Mouse (Mus musculus) right cerebral cortex, postnatal 14 days (tissue): ENCODE measurements around the gene Tcf15.
A peak's percentile ranks its signal among the peaks of the same experiment; 100 is the strongest.

Source experiments
- DNase-seq: peaks from one replicate; pipeline ENCODE4 v3.0.0; 2022

Gene Tcf15

DNA sequence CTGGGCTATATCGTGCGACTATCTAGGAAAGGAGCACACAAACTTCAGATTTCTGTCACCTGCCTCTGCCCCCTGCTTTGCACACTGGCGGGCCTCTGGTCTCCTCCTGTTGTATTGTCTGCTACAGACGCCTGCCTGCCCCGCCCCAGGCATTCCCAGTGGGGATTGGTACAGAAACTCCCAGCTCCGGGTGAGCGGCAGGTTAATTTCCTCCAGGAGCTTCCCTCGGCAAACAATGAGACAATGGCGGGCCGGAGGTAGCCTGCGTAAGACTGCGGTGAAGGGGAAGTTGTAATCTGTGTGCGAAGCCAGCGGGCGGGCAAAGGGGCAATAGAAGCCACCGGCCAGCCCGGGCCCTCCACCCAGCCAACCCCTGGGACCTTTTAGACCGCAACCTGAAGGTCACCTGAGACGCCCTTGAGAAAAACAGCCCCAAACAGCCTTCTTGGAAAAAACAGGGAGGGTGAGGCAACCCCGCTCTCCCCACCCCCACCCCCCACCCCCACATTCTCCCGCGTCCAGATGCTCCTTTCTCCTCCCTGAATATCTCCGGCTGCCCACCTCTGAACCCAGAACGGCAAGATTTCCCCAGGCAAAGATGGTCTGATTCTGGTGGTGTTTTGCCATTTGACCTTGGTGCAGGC, 33.9 kb downstream of the Tcf15 start:
- no peak for DNase-seq

DNA sequence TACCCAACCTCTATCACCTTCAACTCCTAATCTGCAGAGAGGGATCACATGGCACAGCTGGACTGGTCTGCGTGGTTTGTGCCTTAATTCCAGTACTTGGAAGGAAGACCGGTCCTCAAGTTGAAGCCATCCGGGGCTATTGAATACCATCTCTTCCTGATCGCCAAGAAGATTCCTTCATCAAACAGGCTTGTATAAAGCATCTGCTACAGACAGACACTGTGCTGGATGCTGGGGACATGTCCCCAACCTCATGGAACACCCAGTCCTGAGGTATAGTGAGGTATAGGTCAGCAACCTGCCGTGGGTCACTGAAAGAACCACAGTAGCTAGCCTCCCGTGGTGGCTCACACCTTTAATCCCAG, 34.4 kb downstream of the Tcf15 start:
- DNase-seq = no peak

DNA sequence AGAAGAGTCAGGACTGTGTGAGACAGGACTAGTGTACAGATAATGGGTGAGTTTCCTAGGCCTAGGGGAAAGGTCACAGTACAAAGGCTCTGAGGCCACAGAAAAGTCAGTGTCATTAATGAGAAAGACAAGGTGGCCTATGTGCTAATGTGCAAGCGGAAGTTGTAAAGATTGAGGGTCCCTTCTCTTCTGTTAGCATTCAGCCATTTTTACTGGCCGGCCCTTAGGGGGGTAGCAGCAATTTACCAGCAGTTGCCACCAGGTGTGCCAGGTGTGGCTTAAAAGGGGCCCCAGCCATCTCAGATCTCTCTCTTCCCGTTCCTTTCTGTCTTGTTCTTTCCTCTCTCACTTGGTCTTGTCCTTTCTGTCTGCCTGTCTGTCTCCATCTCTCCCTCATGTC, 35.0 kb downstream of the Tcf15 start:
- no peak for DNase-seq

DNA sequence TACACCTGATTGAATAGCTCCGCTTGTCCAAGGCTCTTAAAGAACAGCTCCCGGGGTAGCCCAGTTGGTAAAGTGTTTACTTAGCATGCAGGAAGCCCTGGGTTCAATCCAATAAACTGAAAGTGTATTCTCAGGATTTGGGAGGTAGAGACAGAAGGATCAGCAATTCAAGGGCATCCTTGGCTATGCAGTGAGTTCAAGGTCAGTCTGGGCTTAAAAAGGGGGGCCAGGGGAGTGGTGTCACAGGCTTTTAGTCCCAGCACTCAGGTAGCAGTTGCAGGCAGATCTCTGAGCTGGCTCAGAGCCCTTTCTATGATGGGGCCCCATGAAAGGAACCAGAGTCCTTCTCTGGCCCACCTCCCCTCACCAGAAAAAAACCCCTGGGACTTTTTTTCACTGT, 35.9 kb downstream of the Tcf15 start:
- DNase-seq = no peak

DNA sequence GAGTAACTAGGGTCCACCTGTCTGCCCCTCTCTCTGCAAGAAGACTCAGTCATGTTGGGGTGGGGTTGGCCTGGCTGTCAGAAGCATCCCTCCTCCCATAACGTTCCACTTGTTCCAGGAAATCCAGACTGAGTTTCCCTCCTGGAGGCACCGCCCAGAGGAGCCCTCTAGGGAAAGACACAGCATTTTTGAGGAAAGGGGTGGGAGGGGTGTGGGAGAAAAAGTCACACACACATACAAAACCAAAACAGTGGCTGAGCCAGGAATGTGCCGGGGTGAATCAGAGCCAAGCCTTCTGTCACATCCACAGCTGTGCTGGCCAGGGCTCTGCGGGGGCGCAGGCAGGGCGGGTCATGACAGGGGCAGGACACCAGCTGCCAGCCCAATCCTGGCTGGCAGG, 37.0 kb downstream of the Tcf15 start:
- no peak for DNase-seq

DNA sequence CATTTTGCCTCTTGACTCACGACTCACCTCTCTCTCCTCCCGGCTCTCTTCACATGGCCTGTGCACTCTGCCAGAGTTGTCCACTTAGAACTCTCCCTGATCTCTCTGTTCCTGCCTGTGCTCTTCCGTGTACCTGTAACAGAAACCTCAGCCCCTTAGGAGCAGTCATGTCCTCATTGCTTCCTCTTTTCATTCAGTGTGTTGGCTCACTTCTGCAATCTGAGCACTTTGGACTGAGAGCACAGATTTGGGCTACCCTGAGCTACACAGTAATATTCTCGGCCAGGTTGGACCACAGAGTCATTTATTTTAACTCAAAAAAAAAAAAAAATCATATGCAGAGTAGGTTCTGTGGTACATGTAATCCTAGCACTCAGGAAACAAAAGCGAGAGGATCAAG, 43.8 kb downstream of the Tcf15 start:
- DNase-seq = no peak

DNA sequence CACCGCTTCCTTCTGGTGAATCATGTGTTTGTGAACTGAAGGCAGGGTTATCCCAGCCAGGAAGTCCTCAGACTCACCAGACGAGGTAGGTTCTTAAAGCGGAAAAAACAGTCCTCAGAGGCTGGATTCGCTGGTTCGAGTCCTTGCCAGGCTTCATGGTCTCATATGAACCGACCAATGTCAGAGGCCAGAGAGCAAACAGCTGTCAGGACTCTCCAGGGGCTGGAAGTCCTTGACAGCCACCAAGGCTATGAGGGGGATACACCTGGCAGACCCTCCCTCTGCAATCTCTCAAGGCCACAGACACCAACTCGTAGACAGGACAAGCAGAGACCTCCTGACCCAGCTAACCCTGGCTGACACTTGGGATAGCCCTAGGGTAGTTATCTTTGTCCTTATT, 45.9 kb downstream of the Tcf15 start:
- no peak for DNase-seq

DNA sequence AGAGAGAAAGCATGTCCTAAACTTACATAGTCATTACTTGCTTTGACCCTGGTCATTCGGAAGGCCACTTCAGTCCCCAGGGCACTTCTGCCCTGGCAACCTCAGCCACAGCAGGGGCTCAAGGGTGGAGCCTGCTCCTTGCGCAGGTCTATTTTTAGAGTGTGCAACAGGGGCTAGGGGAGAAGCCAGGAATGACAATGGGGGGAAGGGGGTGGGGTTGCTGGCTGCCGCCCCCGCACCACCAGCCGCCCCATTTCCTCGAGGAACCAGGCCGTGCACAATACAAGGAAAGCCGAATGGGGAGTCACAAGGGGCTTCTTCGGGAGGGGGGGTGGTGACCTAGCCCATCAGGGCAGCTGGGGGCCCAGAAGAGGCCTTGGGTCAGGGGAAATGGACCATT, 46.3 kb downstream of the Tcf15 start:
- no peak for DNase-seq

DNA sequence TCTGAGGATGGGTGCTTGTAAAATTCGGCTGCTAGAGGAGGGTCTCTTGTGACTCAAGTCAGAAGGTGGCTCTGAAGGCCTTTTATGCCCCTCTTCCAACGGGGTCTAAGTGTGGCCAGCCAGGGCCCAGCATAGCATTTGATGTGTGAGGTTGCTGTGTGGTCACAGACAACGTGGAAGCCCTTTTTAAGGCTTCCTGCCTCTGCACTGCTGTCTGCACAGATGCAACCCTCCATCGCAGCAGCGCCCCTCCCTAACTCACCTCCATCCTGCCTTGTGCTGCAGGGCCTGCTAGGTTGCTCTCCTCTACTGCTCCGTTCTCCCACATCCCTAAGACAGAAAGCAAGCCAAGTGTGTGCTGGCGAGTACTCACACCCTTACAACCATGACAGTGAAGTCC, 46.8 kb downstream of the Tcf15 start:
- no peak for DNase-seq

DNA sequence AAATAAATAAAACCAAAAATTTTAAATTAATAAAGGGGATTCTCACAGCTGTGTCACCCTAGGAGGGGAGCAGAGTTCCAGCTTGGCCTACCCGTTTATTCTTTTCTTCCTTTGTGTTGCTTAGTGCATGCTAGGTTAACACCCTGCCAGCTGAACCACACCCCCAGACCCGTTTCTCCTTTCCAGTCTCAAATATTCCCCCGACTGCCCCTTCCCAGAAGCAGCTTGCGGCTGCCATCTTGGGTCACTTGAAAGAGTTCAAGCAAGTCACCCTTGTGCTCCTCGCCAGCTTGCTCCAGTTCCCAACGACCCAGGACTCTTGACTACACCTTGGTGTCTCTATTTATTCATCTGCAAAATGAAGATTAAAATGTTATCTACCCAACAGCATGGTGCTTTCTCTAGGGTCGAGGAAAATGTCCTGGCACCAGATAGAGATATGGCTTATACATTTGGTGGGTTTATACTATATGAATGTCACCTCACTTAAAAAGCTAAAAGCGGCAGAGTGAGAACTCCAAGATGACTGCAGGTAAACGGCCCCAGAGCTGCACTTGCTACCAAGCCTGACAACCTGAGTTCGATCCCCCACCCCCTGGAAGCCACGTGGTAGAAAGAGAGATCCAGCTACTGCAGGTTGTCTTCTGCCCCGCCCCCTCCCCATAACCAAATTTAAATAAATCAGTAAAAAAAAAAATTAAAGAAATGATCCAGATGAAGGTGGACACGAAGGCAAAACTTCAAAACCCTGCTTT, 49.4 kb downstream of the Tcf15 start:
- DNase-seq = no peak

DNA sequence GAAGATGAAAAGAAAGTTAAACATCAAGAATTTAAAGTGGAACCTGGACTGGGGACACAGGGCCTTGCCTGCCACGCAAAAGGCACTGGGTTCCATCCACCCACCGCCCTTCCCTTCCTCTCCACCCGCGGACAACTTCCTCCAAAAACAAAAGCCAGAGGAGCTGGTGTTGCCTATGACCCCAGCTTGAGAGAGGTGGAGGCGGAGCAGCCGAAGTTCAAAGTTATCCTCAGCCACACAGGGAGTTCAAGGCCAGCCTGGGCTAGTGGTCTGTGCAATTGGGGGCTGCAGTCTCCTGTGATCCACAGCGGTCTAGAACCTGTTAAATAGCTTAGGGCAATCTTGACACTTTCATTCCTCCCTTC, 50.0 kb downstream of the Tcf15 start:
- no peak for DNase-seq

DNA sequence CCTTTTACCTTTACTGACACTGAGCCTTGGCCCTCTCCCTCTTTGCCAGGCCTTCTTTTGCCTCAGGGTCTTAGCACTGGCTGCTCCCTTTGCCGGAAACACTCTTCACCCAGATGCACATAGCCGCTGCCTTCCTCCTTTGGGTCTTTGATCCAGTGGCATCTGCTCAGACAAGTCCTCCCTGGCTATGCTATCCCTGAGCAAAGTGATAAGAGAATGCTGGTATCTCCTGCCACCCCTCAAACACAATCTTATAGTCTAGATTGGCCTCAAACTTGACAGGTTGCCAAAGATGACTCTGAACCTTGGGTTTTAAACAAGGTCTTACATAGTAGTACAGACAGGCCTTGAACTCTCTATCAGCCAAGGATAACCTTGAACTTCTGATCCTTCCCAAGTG, 51.2 kb downstream of the Tcf15 start:
- DNase-seq = no peak

DNA sequence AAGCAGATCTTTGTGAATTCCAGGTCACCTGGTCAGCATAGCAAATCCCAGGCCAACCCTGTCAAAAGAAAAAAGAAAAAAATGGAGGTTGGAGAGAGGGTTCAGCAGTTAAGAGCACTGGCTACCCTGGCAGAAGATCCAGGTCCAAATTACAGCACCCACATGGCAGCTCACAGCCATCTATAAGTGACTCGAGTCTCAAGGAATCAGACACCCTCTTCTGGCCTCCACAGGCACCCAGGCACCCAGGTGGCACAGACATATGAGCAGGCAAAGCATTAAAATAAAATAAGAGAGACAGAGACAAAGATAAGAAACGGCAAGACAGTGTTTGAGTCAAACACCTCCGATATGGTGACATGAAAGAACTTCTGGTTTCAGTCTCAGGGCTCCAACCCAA, 53.5 kb downstream of the Tcf15 start:
- no peak for DNase-seq

DNA sequence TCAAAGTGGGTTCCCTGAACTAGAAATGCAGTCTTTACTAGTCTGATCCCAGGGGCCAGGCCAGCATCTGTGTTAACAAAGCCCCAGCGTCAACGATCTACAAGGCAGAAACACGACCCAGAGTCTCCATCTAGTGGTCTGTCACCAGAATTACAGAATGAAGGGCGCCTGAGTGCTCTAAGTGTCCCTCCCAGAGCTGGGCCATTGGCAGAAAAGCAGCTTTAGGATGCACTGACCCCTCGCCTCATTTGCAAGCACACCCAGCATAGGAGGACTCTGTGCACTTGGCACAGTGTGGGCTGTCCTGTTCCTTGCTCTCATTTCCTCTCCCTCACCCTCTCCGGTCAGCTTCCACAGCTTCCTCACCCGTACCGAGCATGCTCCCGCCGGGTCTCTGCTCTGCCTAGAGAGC, 53.9 kb downstream of the Tcf15 start:
- peak; percentile 20 for DNase-seq
